Mouse (Mus musculus) MEL (cell line): ENCODE measurements around the gene Tmem242.

Experiments used
- CTCF ChIP-seq, 3 experiments: IDR thresholded peaks in 2 of 3; conservative IDR thresholded peaks in 1 of 3; 2 replicates each; pipeline ENCODE4 v1.5.1; 2011 to 2012; ENCODE audit warnings: low read length in 3 of 3, low read depth in 2 of 3, mild to moderate bottlenecking in 2 of 3, improper control_type of control experiment in 1 of 3, inconsistent platforms in 1 of 3, mixed read lengths in 1 of 3, moderate library complexity in 1 of 3; ENCODE audit not compliant: control insufficient read depth in 1 of 3, insufficient read depth in 1 of 3, poor library complexity in 1 of 3, severe bottlenecking in 1 of 3
- EP300 ChIP-seq, 2 experiments: IDR thresholded peaks; 2 replicates each; pipeline ENCODE4 v1.6.1; 2011; ENCODE audit warnings: improper control_type of control experiment in 2 of 2, low read length in 2 of 2, low read depth in 1 of 2, mild to moderate bottlenecking in 1 of 2
- MAZ ChIP-seq: IDR thresholded peaks from 2 replicates; pipeline ENCODE4 v1.6.1; 2012; ENCODE audit warnings: low read depth, mild to moderate bottlenecking, inconsistent platforms, low read length, improper control_type of control experiment
- NRF1 ChIP-seq: IDR thresholded peaks from 2 replicates; pipeline ENCODE4 v1.6.1; 2014; ENCODE audit warnings: low read depth, mild to moderate bottlenecking, inconsistent platforms, low read length, improper control_type of control experiment, moderate library complexity; ENCODE audit not compliant: poor library complexity, insufficient read depth, severe bottlenecking
- POLR2A ChIP-seq, 2 experiments: IDR thresholded peaks; 2 replicates each; pipeline ENCODE4 v1.6.1; 2011 to 2012; ENCODE audit warnings: low read length in 2 of 2, mild to moderate bottlenecking in 2 of 2, control low read depth in 1 of 2, improper control_type of control experiment in 1 of 2, low read depth in 1 of 2, moderate library complexity in 1 of 2; ENCODE audit not compliant: control insufficient read depth in 1 of 2, insufficient read depth in 1 of 2, poor library complexity in 1 of 2
- UBTF ChIP-seq: IDR thresholded peaks from 2 replicates; pipeline ENCODE4 v1.6.1; 2012; ENCODE audit warnings: low read depth, mild to moderate bottlenecking, inconsistent platforms, low read length, improper control_type of control experiment, moderate library complexity, borderline replicate concordance; ENCODE audit not compliant: insufficient read depth

DNA sequence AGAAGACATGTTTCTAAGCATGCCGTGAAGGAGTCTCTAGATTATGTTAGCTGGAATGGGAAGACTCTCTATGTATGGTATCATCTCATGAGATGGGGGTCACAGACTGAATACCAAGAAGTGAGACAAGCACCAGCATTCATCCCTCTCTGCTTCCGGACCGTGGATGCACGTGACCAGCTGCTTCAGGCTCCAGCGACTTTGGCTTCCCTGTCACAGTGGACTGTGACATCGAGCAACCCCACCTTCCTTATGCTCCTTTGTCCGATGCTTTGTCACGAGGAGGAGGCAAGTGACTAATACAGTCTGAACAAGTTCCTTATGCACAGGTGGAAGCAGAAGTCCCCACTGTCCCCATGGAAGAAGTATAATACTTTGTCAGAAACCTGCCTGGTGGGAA lies 26.7 kb upstream of the Tmem242 start:
- TF ChIP-seq MAZ = no peak
- no peak for TF ChIP-seq CTCF (IDR thresholded peaks at IDR 0.05 in 2 of 3, conservative IDR thresholded peaks at IDR 0.05 in 1 of 3; ENCODE audit: control insufficient read depth in 1 of 3, insufficient read depth in 1 of 3, low read depth in 2 of 3, low read length in 3 of 3, poor library complexity in 1 of 3, severe bottlenecking in 1 of 3)
- no peak for TF ChIP-seq NRF1
- TF ChIP-seq POLR2A (IDR thresholded peaks at IDR 0.05; ENCODE audit: control insufficient read depth in 1 of 2, insufficient read depth in 1 of 2, low read depth in 1 of 2, low read length in 2 of 2, poor library complexity in 1 of 2) = no peak
- no peak for TF ChIP-seq EP300 (IDR thresholded peaks at IDR 0.05; ENCODE audit: low read depth in 1 of 2, low read length in 2 of 2)
- no peak for TF ChIP-seq UBTF
